Comparison of ENCODE assay signal across 11 mouse cellular contexts in genomic region chr2:131508501-131508900, GRCm38 (mm10). TPM values are rescaled to one million over a fixed set of nuclear protein-coding genes. Genes with fewer than 3 reads are reported as not detected.
DNase-seq lines count a peak whose midpoint lies in the region; ATAC-seq lines count a peak whose summit lies in the region.
"Had no signal": no experiment of that assay in that cellular context is flagged by ENCODE, and none has a peak within 500 bp of the region (broad histone marks: within the 10 kb centered on the region; RNA-seq: fewer than 3 reads in every experiment).

No protein-coding gene starts in this region.

- 44% methylated on average over 2 of the region's 2 CpGs for WGBS in neural tube, embryonic 15.5 days

- H3K4me1 ChIP-seq in neural tube, embryonic 15.5 days: peaks cover 49% of the 10 kb centered on the region

- no peaks in the 10 kb centered on the region for H3K9me3 ChIP-seq in neural tube, embryonic 15.5 days (replicated peaks)
- H3K9me3 ChIP-seq: G1E had no signal

- DNase-seq in heart, adult 8-10 months (ENCODE audit: low spot score): peak; percentile 45
- no peak for DNase-seq in heart, postnatal 25 days (ENCODE audit: low spot score)
- DNase-seq in right cerebral cortex, adult 18-20 months: peak; percentile 66
- DNase-seq in right cerebral cortex, postnatal 4 days: no peak
- DNase-seq in layer of hippocampus, postnatal 10 days (ENCODE audit: low spot score in 2 of 2): peak; percentile 42 to 52
- DNase-seq in kidney, postnatal 10 days: no peak
- DNase-seq: adrenal gland, postnatal 14 days had no signal

- H3K27ac ChIP-seq in neural tube, embryonic 15.5 days (replicated peaks): 0 out of 2 replicates have a peak overlapping the region, but pooled peaks have one; percentile 54

- no peaks in the 10 kb centered on the region for H3K27me3 ChIP-seq in neural tube, embryonic 15.5 days (replicated peaks)

- H3K9ac ChIP-seq in neural tube, embryonic 15.5 days (replicated peaks): no peak overlapping the region

- no peak overlapping the region for H3K4me2 ChIP-seq in neural tube, embryonic 15.5 days

- peak; percentile 29 for ATAC-seq in neural tube, embryonic 15.5 days (ENCODE audit: low FRiP score)
- no peak for ATAC-seq in erythroid progenitor cell, adult 5-6 weeks (replicated peaks; ENCODE audit: low FRiP score, poor library complexity, severe bottlenecking)

- intact Hi-C loops in heart, postnatal 25 days (cut with DNase I): no loop called here

- H3K4me3 ChIP-seq in neural tube, embryonic 15.5 days (replicated peaks): no peak overlapping the region

- no peaks in the 10 kb centered on the region for H3K36me3 ChIP-seq in neural tube, embryonic 15.5 days
- H3K36me3 ChIP-seq: G1E had no signal

RNA-seq across cellular contexts. Expression of gene Smox, which starts 17.2 kb away (rescaled TPM):
- total RNA-seq in heart, adult 8-10 months (2022): 10 to 100 TPM; 14.5 to 18.6 (median 15.7) TPM
- 10 to 100 TPM; 27.4 to 30.6 TPM for total RNA-seq in heart, postnatal 25 days (2021)
- total RNA-seq in layer of hippocampus, postnatal 10 days (2021): 10 to 100 TPM; 68.0 to 74.6 TPM
- 48.7 and 51.9 TPM in 2 replicates for polyA plus RNA-seq in neural tube, embryonic 15.5 days (2015; fragmentation: Nextera tagmentation; extraction: Ambion mirVana)
- total RNA-seq in erythroid progenitor cell, adult 5-6 weeks (2015; ENCODE audit: low replicate concordance): 207 and 218 TPM in 2 replicates
- 251 and 312 TPM in 2 replicates for total RNA-seq in erythroid progenitor cell, adult 5-6 weeks (2017; ENCODE audit: low replicate concordance)

RNA-seq across cellular contexts. Expression of gene Adra1d, which starts 53.6 kb away (rescaled TPM):
- total RNA-seq in heart, adult 8-10 months (2022): 1 to 10 TPM; 2.7 to 5.5 (median 3.9) TPM
- 1 to 10 TPM; 4.2 to 5.2 TPM for total RNA-seq in heart, postnatal 25 days (2021)
- total RNA-seq in layer of hippocampus, postnatal 10 days (2021): 10 to 100 TPM; 39.6 to 43.2 TPM
- 0.83 and 0.92 TPM in 2 replicates for polyA plus RNA-seq in neural tube, embryonic 15.5 days (2015; fragmentation: Nextera tagmentation; extraction: Ambion mirVana)
- not detected in 2 replicates for total RNA-seq in erythroid progenitor cell, adult 5-6 weeks (2015; ENCODE audit: low replicate concordance)
- total RNA-seq in erythroid progenitor cell, adult 5-6 weeks (2017; ENCODE audit: low replicate concordance): not detected in 2 replicates
- total RNA-seq: common myeloid progenitor, adult 5-6 weeks; G1E had no signal
- polyA plus RNA-seq: G1E had no signal

Comparison
In these comparisons a context has a peak if more than half of its experiments do, and no peak if none do; other contexts are left out.
1. DNase-seq: peak in heart, adult 8-10 months (single experiment), right cerebral cortex, adult 18-20 months (single experiment) and layer of hippocampus, postnatal 10 days (2 of 2); none in heart, postnatal 25 days (single experiment), right cerebral cortex, postnatal 4 days (single experiment) and kidney, postnatal 10 days (single experiment).
2. RNA of gene Adra1d, which starts 53.6 kb away (total RNA-seq): 39.6 to 43.2 TPM in layer of hippocampus, postnatal 10 days; 4.2 to 5.2 TPM in heart, postnatal 25 days, 2.7 to 5.5 TPM in heart, adult 8-10 months and not detected in erythroid progenitor cell, adult 5-6 weeks; every median in the first group is over 4 times any median in the second.